Mouse (Mus musculus): Measurements from ENCODE around the gene Magel2. TPM values are rescaled to one million over a fixed set of nuclear protein-coding genes. Genes with fewer than 3 reads are reported as not detected.

Gene Magel2
- polyA plus RNA-seq (2015; fragmentation: Nextera tagmentation; extraction: Ambion mirVana): 0.63 and 0.95 TPM in 2 replicates

GRCm38 (mm10) chr7:62376510-62377304 is at the start of gene Magel2:
Gene Magel2 (plus strand): TSS chr7:62377010.
- H3K27me3 ChIP-seq: no peaks in the 10 kb centered on the region
- H3K4me2 ChIP-seq: peak within 1 kb of the TSS; percentile 73
- peak within 1 kb of the TSS; percentile 49 for H3K4me3 ChIP-seq
- H3K27ac ChIP-seq: no peak within 1 kb of the TSS
- peak within 1 kb of the TSS; percentile 27; the same call in 1 of the 2 replicates for H3K9ac ChIP-seq
- no peaks in the 10 kb centered on the region for H3K36me3 ChIP-seq
- no peaks in the 10 kb centered on the region for H3K9me3 ChIP-seq (replicated peaks)
- peak; percentile 72; the same call in 1 of the 2 replicates for ATAC-seq (replicated peaks; ENCODE audit: insufficient number of reproducible peaks, insufficient read depth, low FRiP score, low read depth)
- 19% methylated on average over 31 of the region's 31 CpGs for WGBS
- no peaks in the 10 kb centered on the region for H3K4me1 ChIP-seq (replicated peaks)

- Histone ChIP-seq H3K9me3 (replicated peaks) (no peaks in the 10 kb centered on the region), H3K27ac (no peak overlapping the region), H3K4me3 (no peak overlapping the region), H3K4me2 (no peak overlapping the region), H3K27me3 (no peaks in the 10 kb centered on the region), H3K36me3 (no peaks in the 10 kb centered on the region), H3K4me1 (replicated peaks) (peaks cover 5% of the 10 kb centered on the region; the same call in 1 of the 2 replicates), H3K9ac (no peak overlapping the region)
- 26% methylated on average over 1 of the region's 1 CpGs for WGBS
- no peak for ATAC-seq (replicated peaks; ENCODE audit: insufficient number of reproducible peaks, insufficient read depth, low FRiP score, low read depth)
These were observed 31.4 kb upstream of the Magel2 start for GRCm38 (mm10) chr7:62345411-62345810.

GRCm38 (mm10) chr7:62346269-62346668 is 30.5 kb upstream of the Magel2 start, which contains the start of gene Ndn:
Gene Ndn (plus strand): TSS chr7:62346569.
- peaks cover 5% of the 10 kb centered on the region; the same call in 1 of the 2 replicates for H3K4me1 ChIP-seq (replicated peaks)
- no peak within 1 kb of the TSS for H3K4me3 ChIP-seq
- no peak within 1 kb of the TSS for H3K4me2 ChIP-seq
- H3K9ac ChIP-seq: no peak within 1 kb of the TSS
- 23% methylated on average over 1 of the region's 1 CpGs for WGBS
- no peak within 1 kb of the TSS for H3K27ac ChIP-seq
- no peak for ATAC-seq (replicated peaks; ENCODE audit: insufficient number of reproducible peaks, insufficient read depth, low FRiP score, low read depth)
- H3K9me3 ChIP-seq (replicated peaks): no peaks in the 10 kb centered on the region
- no peaks in the 10 kb centered on the region for H3K27me3 ChIP-seq
- H3K36me3 ChIP-seq: no peaks in the 10 kb centered on the region

- Histone ChIP-seq H3K9ac (peak overlapping the region; percentile 59), H3K4me2 (peak overlapping the region; percentile 70), H3K36me3 (no peaks in the 10 kb centered on the region), H3K9me3 (replicated peaks) (no peaks in the 10 kb centered on the region), H3K4me3 (peak overlapping the region; percentile 57), H3K27me3 (no peaks in the 10 kb centered on the region), H3K27ac (peak overlapping the region; percentile 67), H3K4me1 (replicated peaks) (peaks cover 5% of the 10 kb centered on the region; the same call in 1 of the 2 replicates)
- ATAC-seq (replicated peaks; ENCODE audit: insufficient number of reproducible peaks, insufficient read depth, low FRiP score, low read depth): peak; percentile 93
- 9% methylated on average over 42 of the region's 42 CpGs for WGBS
These were observed 28.6 kb upstream of the Magel2 start for GRCm38 (mm10) chr7:62348106-62348803.

GRCm38 (mm10) chr7:62348804-62349190 is 28.0 kb upstream of the Magel2 start:
- 33% methylated on average over 17 of the region's 17 CpGs for WGBS
- H3K9ac ChIP-seq: peak overlapping the region; percentile 59
- no peak overlapping the region for H3K27ac ChIP-seq
- peak; percentile 32; the same call in 1 of the 2 replicates for ATAC-seq (replicated peaks; ENCODE audit: insufficient number of reproducible peaks, insufficient read depth, low FRiP score, low read depth)
- H3K4me3 ChIP-seq: peak overlapping the region; percentile 57
- H3K27me3 ChIP-seq: no peaks in the 10 kb centered on the region
- H3K4me1 ChIP-seq (replicated peaks): peaks cover 5% of the 10 kb centered on the region; the same call in 1 of the 2 replicates
- H3K36me3 ChIP-seq: no peaks in the 10 kb centered on the region
- H3K4me2 ChIP-seq: peak overlapping the region; percentile 70
- no peaks in the 10 kb centered on the region for H3K9me3 ChIP-seq (replicated peaks)

- no peaks in the 10 kb centered on the region for H3K36me3 ChIP-seq
- no peak overlapping the region for H3K4me2 ChIP-seq
- H3K9ac ChIP-seq: no peak overlapping the region
- no peaks in the 10 kb centered on the region for H3K27me3 ChIP-seq
- H3K27ac ChIP-seq: no peak overlapping the region
- H3K4me1 ChIP-seq (replicated peaks): peaks cover 5% of the 10 kb centered on the region; the same call in 1 of the 2 replicates
- 40% methylated on average over 8 of the region's 8 CpGs for WGBS
- no peak for ATAC-seq (replicated peaks; ENCODE audit: insufficient number of reproducible peaks, insufficient read depth, low FRiP score, low read depth)
- no peak overlapping the region for H3K4me3 ChIP-seq
- no peaks in the 10 kb centered on the region for H3K9me3 ChIP-seq (replicated peaks)
These were observed 25.5 kb upstream of the Magel2 start for GRCm38 (mm10) chr7:62351266-62351665.

- H3K36me3 ChIP-seq: no peaks in the 10 kb centered on the region
- no peaks in the 10 kb centered on the region for H3K27me3 ChIP-seq
- H3K9me3 ChIP-seq (replicated peaks): no peaks in the 10 kb centered on the region
- no peaks in the 10 kb centered on the region for H3K4me1 ChIP-seq (replicated peaks)
- ATAC-seq (replicated peaks; ENCODE audit: insufficient number of reproducible peaks, insufficient read depth, low FRiP score, low read depth): no peak
- no peak overlapping the region for H3K27ac ChIP-seq
- no peak overlapping the region for H3K9ac ChIP-seq
- no peak overlapping the region for H3K4me2 ChIP-seq
- no peak overlapping the region for H3K4me3 ChIP-seq
- WGBS: 57% methylated on average over 7 of the region's 7 CpGs
These were observed 11.7 kb upstream of the Magel2 start for GRCm38 (mm10) chr7:62365039-62365636.

- H3K9ac ChIP-seq: no peak overlapping the region
- 69% methylated on average over 8 of the region's 8 CpGs for WGBS
- H3K4me3 ChIP-seq: no peak overlapping the region
- ATAC-seq (replicated peaks; ENCODE audit: insufficient number of reproducible peaks, insufficient read depth, low FRiP score, low read depth): no peak
- no peaks in the 10 kb centered on the region for H3K36me3 ChIP-seq
- no peaks in the 10 kb centered on the region for H3K9me3 ChIP-seq (replicated peaks)
- H3K27me3 ChIP-seq: no peaks in the 10 kb centered on the region
- H3K4me1 ChIP-seq (replicated peaks): no peaks in the 10 kb centered on the region
- H3K27ac ChIP-seq: no peak overlapping the region
- no peak overlapping the region for H3K4me2 ChIP-seq
These were observed 10.1 kb upstream of the Magel2 start for GRCm38 (mm10) chr7:62366730-62367129.

- 28% methylated on average over 4 of the region's 4 CpGs for WGBS
- Histone ChIP-seq H3K36me3 (no peaks in the 10 kb centered on the region), H3K27me3 (no peaks in the 10 kb centered on the region), H3K9me3 (replicated peaks) (no peaks in the 10 kb centered on the region), H3K27ac (no peak overlapping the region), H3K4me1 (replicated peaks) (no peaks in the 10 kb centered on the region), H3K9ac (no peak overlapping the region), H3K4me3 (no peak overlapping the region), H3K4me2 (no peak overlapping the region)
- ATAC-seq (replicated peaks; ENCODE audit: insufficient number of reproducible peaks, insufficient read depth, low FRiP score, low read depth): no peak
These were observed 1.2 kb upstream of the Magel2 start for GRCm38 (mm10) chr7:62375658-62376057.

GRCm38 (mm10) chr7:62377313-62377712 is 503 bp downstream of the Magel2 start:
- H3K36me3 ChIP-seq: no peaks in the 10 kb centered on the region
- H3K4me2 ChIP-seq: peak overlapping the region; percentile 73
- no peak for ATAC-seq (replicated peaks; ENCODE audit: insufficient number of reproducible peaks, insufficient read depth, low FRiP score, low read depth)
- peak overlapping the region; percentile 49 for H3K4me3 ChIP-seq
- no peak overlapping the region for H3K27ac ChIP-seq
- no peaks in the 10 kb centered on the region for H3K27me3 ChIP-seq
- WGBS: 28% methylated on average over 14 of the region's 14 CpGs
- H3K9me3 ChIP-seq (replicated peaks): no peaks in the 10 kb centered on the region
- no peaks in the 10 kb centered on the region for H3K4me1 ChIP-seq (replicated peaks)
- peak overlapping the region; percentile 27; the same call in 1 of the 2 replicates for H3K9ac ChIP-seq

GRCm38 (mm10) chr7:62378529-62378928 is 1.7 kb downstream of the Magel2 start:
- Histone ChIP-seq H3K27me3 (no peaks in the 10 kb centered on the region), H3K36me3 (no peaks in the 10 kb centered on the region), H3K4me3 (no peak overlapping the region), H3K27ac (no peak overlapping the region), H3K4me1 (replicated peaks) (no peaks in the 10 kb centered on the region), H3K4me2 (no peak overlapping the region), H3K9me3 (replicated peaks) (no peaks in the 10 kb centered on the region), H3K9ac (no peak overlapping the region)
- ATAC-seq (replicated peaks; ENCODE audit: insufficient number of reproducible peaks, insufficient read depth, low FRiP score, low read depth): 0 out of 2 replicates have a peak, but pooled peaks have one; percentile 4
- WGBS: 84% methylated on average over 9 of the region's 9 CpGs

Measured in heart, embryonic 15.5 days (tissue).